Mouse (Mus musculus) forebrain, embryonic 16.5 days (tissue): ENCODE measurements around the gene Notch1. TPM values are rescaled to one million over a fixed set of nuclear protein-coding genes. Genes with fewer than 3 reads are reported as not detected.

Experiments used
- ATAC-seq: fragments of 200-750 bp; cut with Nextera tagmentation; 2 replicates; pipeline ENCODE4 v1.8.0; 2017; ENCODE audit warnings: mild to moderate bottlenecking, moderate library complexity
- H3K27ac ChIP-seq: fragments of 300-500 bp; sonication (generic); 2 replicates; pipeline ENCODE4 v1.5.1; 2014; ENCODE audit warnings: low read length, control low read depth
- H3K27me3 ChIP-seq: fragments of 300-500 bp; sonication (generic); replicated peaks from 2 replicates; pipeline ENCODE4 v1.6.1; 2014; ENCODE audit warnings: low read length; ENCODE audit not compliant: control insufficient read depth, insufficient read depth
- H3K36me3 ChIP-seq: fragments of 300-500 bp; sonication (generic); 2 replicates; pipeline ENCODE4 v1.6.1; 2014; ENCODE audit not compliant: control insufficient read depth, insufficient read depth
- H3K4me1 ChIP-seq: fragments of 300-500 bp; sonication (generic); replicated peaks from 2 replicates; pipeline ENCODE4 v1.6.1; 2014; ENCODE audit warnings: low read length; ENCODE audit not compliant: control insufficient read depth, insufficient read depth
- H3K4me2 ChIP-seq: fragments of 300-500 bp; sonication (generic); 2 replicates; pipeline ENCODE4 v1.6.1; 2014; ENCODE audit warnings: mild to moderate bottlenecking, low read length, control low read depth
- H3K4me3 ChIP-seq: fragments of 300-500 bp; sonication (generic); replicated peaks from 2 replicates; pipeline ENCODE4 v1.5.1; 2014; ENCODE audit warnings: mild to moderate bottlenecking, low read length, control low read depth
- H3K9ac ChIP-seq: fragments of 300-500 bp; sonication (generic); replicated peaks from 2 replicates; pipeline ENCODE4 v1.6.1; 2014; ENCODE audit warnings: low read depth, low read length, control low read depth
- H3K9me3 ChIP-seq: fragments of 300-500 bp; sonication (generic); 2 replicates; pipeline ENCODE4 v1.6.1; 2016; ENCODE audit warnings: low read length; ENCODE audit not compliant: control insufficient read depth
- WGBS: fragments of 180-500 bp; shearing (Covaris S2); extraction: QIAGEN DNeasy Blood & Tissue Kit; methylation state at CpG from one replicate; pipeline ENCODE4 v1.1.7; 2014; 5-methylcytosine and 5-hydroxymethylcytosine counted together
- polyA plus RNA-seq: library from polyadenylated mRNA; unstranded; fragments of >200 nt; fragmentation: Nextera tagmentation; extraction: Ambion mirVana; gene quantifications from 2 replicates; pipeline ENCODE4 v1.2.1, GENCODE M21; 2015

Notch1 gene
- polyA plus RNA-seq, 1 experiment from 2014 or later = 20.2 TPM

- Histone ChIP-seq H3K36me3 (no peaks in the 10 kb centered on the region), H3K4me1 (peaks cover 62% of the 10 kb centered on the region), H3K27ac (no peak overlapping the region), H3K9ac (no peak overlapping the region), H3K9me3 (no peaks in the 10 kb centered on the region), H3K27me3 (no peaks in the 10 kb centered on the region), H3K4me2 (no peak overlapping the region; the same call in 1 of the 2 replicates), H3K4me3 (no peak overlapping the region)
- ATAC-seq = no peak
- WGBS = 66% methylated on average over 9 of the region's 9 CpGs
These were observed 11.5 kb downstream of the Notch1 start for GRCm38 (mm10) chr2:26504772-26505480.

- H3K9ac ChIP-seq = peak overlapping the region; percentile 76
- 2% methylated on average over 58 of the region's 59 CpGs for WGBS
- peaks cover 72% of the 10 kb centered on the region for H3K4me1 ChIP-seq
These were observed 12.5 kb downstream of the Notch1 start for GRCm38 (mm10) chr2:26503661-26504575.

GRCm38 (mm10) chr2:26502863-26503631 lies 13.4 kb downstream of the Notch1 start:
- Histone ChIP-seq H3K4me1 (peaks cover 80% of the 10 kb centered on the region), H3K27me3 (no peaks in the 10 kb centered on the region), H3K4me2 (peak overlapping the region; percentile 70), H3K36me3 (no peaks in the 10 kb centered on the region), H3K9me3 (no peaks in the 10 kb centered on the region), H3K4me3 (peak overlapping the region; percentile 55), H3K27ac (peak overlapping the region; percentile 96), H3K9ac (peak overlapping the region; percentile 76)
- no peak for ATAC-seq
- WGBS = under 1% methylated on average over 57 of the region's 57 CpGs

More at GRCm38 (mm10) chr2:26503661-26504575, 12.5 kb downstream of the Notch1 start:
- peak overlapping the region; percentile 55 for H3K4me3 ChIP-seq
- peak overlapping the region; percentile 96 for H3K27ac ChIP-seq
- H3K9me3 ChIP-seq = no peaks in the 10 kb centered on the region
- peak overlapping the region; percentile 70 for H3K4me2 ChIP-seq
- ATAC-seq = peak; percentile 49
- H3K36me3 ChIP-seq = no peaks in the 10 kb centered on the region
- H3K27me3 ChIP-seq = no peaks in the 10 kb centered on the region

- H3K36me3 ChIP-seq = no peaks in the 10 kb centered on the region
- H3K4me3 ChIP-seq = peak overlapping the region; percentile 55
- peak overlapping the region; percentile 70 for H3K4me2 ChIP-seq
- peaks cover 81% of the 10 kb centered on the region for H3K4me1 ChIP-seq
- H3K27me3 ChIP-seq = no peaks in the 10 kb centered on the region
- peak; percentile 27 for ATAC-seq
- peak overlapping the region; percentile 96 for H3K27ac ChIP-seq
- WGBS = under 1% methylated on average over 30 of the region's 33 CpGs
- no peaks in the 10 kb centered on the region for H3K9me3 ChIP-seq
- H3K9ac ChIP-seq = peak overlapping the region; percentile 76
These were observed 14.1 kb downstream of the Notch1 start for GRCm38 (mm10) chr2:26502299-26502862.

- ATAC-seq = peak; percentile 20
- H3K4me3 ChIP-seq = peak overlapping the region; percentile 55
- no peaks in the 10 kb centered on the region for H3K36me3 ChIP-seq
- no peaks in the 10 kb centered on the region for H3K27me3 ChIP-seq
- H3K27ac ChIP-seq = peak overlapping the region; percentile 96
- no peaks in the 10 kb centered on the region for H3K9me3 ChIP-seq
- peak overlapping the region; percentile 70 for H3K4me2 ChIP-seq
- WGBS = under 1% methylated on average over 15 of the region's 15 CpGs
- peaks cover 81% of the 10 kb centered on the region for H3K4me1 ChIP-seq
- H3K9ac ChIP-seq = peak overlapping the region; percentile 76
These were observed 14.8 kb downstream of the Notch1 start for GRCm38 (mm10) chr2:26501651-26502141.

GRCm38 (mm10) chr2:26500599-26501370 lies 15.7 kb downstream of the Notch1 start:
- Histone ChIP-seq H3K9ac (peak overlapping the region; percentile 5; the same call in 1 of the 2 replicates), H3K36me3 (no peaks in the 10 kb centered on the region)

GRCm38 (mm10) chr2:26500027-26500598 lies 16.4 kb downstream of the Notch1 start:
- peak; percentile 13; the same call in 1 of the 2 replicates for ATAC-seq
- Histone ChIP-seq H3K4me3 (no peak overlapping the region), H3K9ac (no peak overlapping the region), H3K27ac (peak overlapping the region; percentile 96), H3K9me3 (no peaks in the 10 kb centered on the region), H3K4me2 (peak overlapping the region; percentile 70), H3K4me1 (peaks cover 96% of the 10 kb centered on the region), H3K27me3 (no peaks in the 10 kb centered on the region), H3K36me3 (no peaks in the 10 kb centered on the region)
- WGBS = 16% methylated on average over 4 of the region's 4 CpGs

More at GRCm38 (mm10) chr2:26500599-26501370, 15.7 kb downstream of the Notch1 start:
- H3K4me3 ChIP-seq = peak overlapping the region; percentile 55
- WGBS = 4% methylated on average over 14 of the region's 14 CpGs
- no peaks in the 10 kb centered on the region for H3K9me3 ChIP-seq
- H3K4me2 ChIP-seq = peak overlapping the region; percentile 70
- peaks cover 90% of the 10 kb centered on the region for H3K4me1 ChIP-seq
- peak overlapping the region; percentile 96 for H3K27ac ChIP-seq
- no peaks in the 10 kb centered on the region for H3K27me3 ChIP-seq
- ATAC-seq = peak; percentile 84

- Histone ChIP-seq H3K9me3 (no peaks in the 10 kb centered on the region), H3K4me2 (peak overlapping the region; percentile 70), H3K36me3 (no peaks in the 10 kb centered on the region), H3K4me1 (peaks cover 97% of the 10 kb centered on the region), H3K27ac (peak overlapping the region; percentile 96), H3K4me3 (no peak overlapping the region), H3K9ac (no peak overlapping the region), H3K27me3 (no peaks in the 10 kb centered on the region)
- 50% methylated on average over 8 of the region's 8 CpGs for WGBS
- no peak for ATAC-seq
These were observed 17.8 kb downstream of the Notch1 start for GRCm38 (mm10) chr2:26498694-26499093.
